Mouse (Mus musculus): Measurements from ENCODE around the gene Gp6. TPM values are rescaled to one million over a fixed set of nuclear protein-coding genes. Genes with fewer than 3 reads are reported as not detected.

Gp6 gene
- 5.6 and 19.0 TPM in 2 replicates for polyA plus RNA-seq (2011; ENCODE audit: insufficient read depth, insufficient read length, low replicate concordance, missing spikeins)

- 73% methylated on average over 1 of the region's 1 CpGs for WGBS
- Histone ChIP-seq H3K27ac (ENCODE audit: control insufficient read depth, insufficient read depth, low read depth, low read length, poor library complexity) (no peak within 1 kb of the TSS), H3K4me3 (replicated peaks; ENCODE audit: control insufficient read depth, low read depth, low read length) (no peak within 1 kb of the TSS), H3K4me1 (ENCODE audit: control insufficient read depth, insufficient read depth, low read length) (no peaks in the 10 kb centered on the region)
- TF ChIP-seq CTCF (IDR thresholded peaks at IDR 0.05; ENCODE audit: control insufficient read depth, insufficient read depth, low read length) (no peak), POLR2A (IDR thresholded peaks at IDR 0.05; ENCODE audit: borderline replicate concordance, control insufficient read depth, low read depth, low read length) (no peak)
These were observed at the start of gene Gp6 for GRCm38 (mm10) chr7:4397730-4398129. Gene Gp6, minus strand, starts transcription at chr7:4397744.

- 35% methylated on average over 1 of the region's 1 CpGs for WGBS
- H3K4me1 ChIP-seq (ENCODE audit: control insufficient read depth, insufficient read depth, low read length), result no peaks in the 10 kb centered on the region; the same call in 1 of the 2 replicates
- H3K4me3 ChIP-seq (replicated peaks; ENCODE audit: control insufficient read depth, low read depth, low read length), result no peak overlapping the region
- TF ChIP-seq CTCF (IDR thresholded peaks at IDR 0.05; ENCODE audit: control insufficient read depth, insufficient read depth, low read length) (peak; percentile 26; the same call in 1 of the 2 replicates), POLR2A (IDR thresholded peaks at IDR 0.05; ENCODE audit: borderline replicate concordance, control insufficient read depth, low read depth, low read length) (no peak)
- no peak overlapping the region for H3K27ac ChIP-seq (ENCODE audit: control insufficient read depth, insufficient read depth, low read depth, low read length, poor library complexity)
These were observed 49.6 kb upstream of the Gp6 start for GRCm38 (mm10) chr7:4447138-4447537.

GRCm38 (mm10) chr7:4445216-4445791 is 47.8 kb upstream of the Gp6 start, which contains the start of gene Rdh13:
Gene Rdh13, minus strand, starts transcription at chr7:4445649.
- no peak within 1 kb of the TSS for H3K27ac ChIP-seq (ENCODE audit: control insufficient read depth, insufficient read depth, low read depth, low read length, poor library complexity)
- TF ChIP-seq CTCF (IDR thresholded peaks at IDR 0.05; ENCODE audit: control insufficient read depth, insufficient read depth, low read length), result no peak
- TF ChIP-seq POLR2A (IDR thresholded peaks at IDR 0.05; ENCODE audit: borderline replicate concordance, control insufficient read depth, low read depth, low read length), result no peak
- WGBS, result 1% methylated on average over 35 of the region's 35 CpGs
- peak within 1 kb of the TSS; percentile 90 for H3K4me3 ChIP-seq (replicated peaks; ENCODE audit: control insufficient read depth, low read depth, low read length)
- no peaks in the 10 kb centered on the region; the same call in 1 of the 2 replicates for H3K4me1 ChIP-seq (ENCODE audit: control insufficient read depth, insufficient read depth, low read length)

GRCm38 (mm10) chr7:4440549-4440948 is 43.0 kb upstream of the Gp6 start:
- no peak overlapping the region for H3K4me3 ChIP-seq (replicated peaks; ENCODE audit: control insufficient read depth, low read depth, low read length)
- TF ChIP-seq POLR2A (IDR thresholded peaks at IDR 0.05; ENCODE audit: borderline replicate concordance, control insufficient read depth, low read depth, low read length) (no peak), CTCF (IDR thresholded peaks at IDR 0.05; ENCODE audit: control insufficient read depth, insufficient read depth, low read length) (no peak)
- no peak overlapping the region for H3K27ac ChIP-seq (ENCODE audit: control insufficient read depth, insufficient read depth, low read depth, low read length, poor library complexity)
- no peaks in the 10 kb centered on the region for H3K4me1 ChIP-seq (ENCODE audit: control insufficient read depth, insufficient read depth, low read length)
- WGBS, result 86% methylated on average over 10 of the region's 10 CpGs

- Histone ChIP-seq H3K4me3 (replicated peaks; ENCODE audit: control insufficient read depth, low read depth, low read length) (no peak overlapping the region), H3K27ac (ENCODE audit: control insufficient read depth, insufficient read depth, low read depth, low read length, poor library complexity) (no peak overlapping the region), H3K4me1 (ENCODE audit: control insufficient read depth, insufficient read depth, low read length) (no peaks in the 10 kb centered on the region)
- 81% methylated on average over 2 of the region's 2 CpGs for WGBS
- TF ChIP-seq POLR2A (IDR thresholded peaks at IDR 0.05; ENCODE audit: borderline replicate concordance, control insufficient read depth, low read depth, low read length) (no peak), CTCF (IDR thresholded peaks at IDR 0.05; ENCODE audit: control insufficient read depth, insufficient read depth, low read length) (no peak)
These were observed 40.2 kb upstream of the Gp6 start for GRCm38 (mm10) chr7:4437721-4438120.

- Histone ChIP-seq H3K4me1 (ENCODE audit: control insufficient read depth, insufficient read depth, low read length) (no peaks in the 10 kb centered on the region), H3K27ac (ENCODE audit: control insufficient read depth, insufficient read depth, low read depth, low read length, poor library complexity) (no peak overlapping the region), H3K4me3 (replicated peaks; ENCODE audit: control insufficient read depth, low read depth, low read length) (no peak overlapping the region)
- WGBS, result 85% methylated on average over 8 of the region's 8 CpGs
- TF ChIP-seq CTCF (IDR thresholded peaks at IDR 0.05; ENCODE audit: control insufficient read depth, insufficient read depth, low read length), result no peak
- TF ChIP-seq POLR2A (IDR thresholded peaks at IDR 0.05; ENCODE audit: borderline replicate concordance, control insufficient read depth, low read depth, low read length), result no peak
These were observed 34.5 kb upstream of the Gp6 start for GRCm38 (mm10) chr7:4432026-4432425.

GRCm38 (mm10) chr7:4431548-4431947 is 34.0 kb upstream of the Gp6 start:
- 76% methylated on average over 6 of the region's 6 CpGs for WGBS
- TF ChIP-seq CTCF (IDR thresholded peaks at IDR 0.05; ENCODE audit: control insufficient read depth, insufficient read depth, low read length) (peak; percentile 86), POLR2A (IDR thresholded peaks at IDR 0.05; ENCODE audit: borderline replicate concordance, control insufficient read depth, low read depth, low read length) (no peak)
- H3K4me1 ChIP-seq (ENCODE audit: control insufficient read depth, insufficient read depth, low read length), result no peaks in the 10 kb centered on the region
- H3K4me3 ChIP-seq (replicated peaks; ENCODE audit: control insufficient read depth, low read depth, low read length), result no peak overlapping the region
- H3K27ac ChIP-seq (ENCODE audit: control insufficient read depth, insufficient read depth, low read depth, low read length, poor library complexity), result no peak overlapping the region

GRCm38 (mm10) chr7:4430246-4430844 is 32.8 kb upstream of the Gp6 start:
- no peak overlapping the region for H3K4me3 ChIP-seq (replicated peaks; ENCODE audit: control insufficient read depth, low read depth, low read length)
- H3K27ac ChIP-seq (ENCODE audit: control insufficient read depth, insufficient read depth, low read depth, low read length, poor library complexity), result no peak overlapping the region
- TF ChIP-seq POLR2A (IDR thresholded peaks at IDR 0.05; ENCODE audit: borderline replicate concordance, control insufficient read depth, low read depth, low read length) (no peak), CTCF (IDR thresholded peaks at IDR 0.05; ENCODE audit: control insufficient read depth, insufficient read depth, low read length) (no peak)
- no peaks in the 10 kb centered on the region for H3K4me1 ChIP-seq (ENCODE audit: control insufficient read depth, insufficient read depth, low read length)
- 82% methylated on average over 9 of the region's 9 CpGs for WGBS

Measured in bone marrow, adult 2 months (tissue).